Mouse (Mus musculus): ENCODE results near the gene Cdc45. TPM values are rescaled to one million over a fixed set of nuclear protein-coding genes. Genes with fewer than 3 reads are reported as not detected.

Gene Cdc45
- polyA plus RNA-seq, 1 experiment from 2014 or later, result 8.9 TPM

- Histone ChIP-seq H3K4me1 (replicated peaks; ENCODE audit: control insufficient read depth, insufficient read depth, low read length) (no peaks in the 10 kb centered on the region; the same call in 1 of the 2 replicates), H3K4me2 (replicated peaks; ENCODE audit: low read depth) (0 out of 2 replicates have a peak overlapping the region, but pooled peaks have one; percentile 67), H3K36me3 (ENCODE audit: control insufficient read depth, insufficient read depth) (0 out of 2 replicates have a peak, but pooled peaks cover 3% of the 10 kb centered on the region), H3K9ac (ENCODE audit: low read depth, low read length) (no peak overlapping the region), H3K4me3 (ENCODE audit: low read depth, low read length) (no peak overlapping the region), H3K27ac (ENCODE audit: low read depth, low read length) (no peak overlapping the region), H3K27me3 (replicated peaks; ENCODE audit: control insufficient read depth, insufficient read depth, low read length) (peaks cover 33% of the 10 kb centered on the region), H3K9me3 (ENCODE audit: control insufficient read depth) (no peaks in the 10 kb centered on the region)
- no peak for TF ChIP-seq CTCF (IDR thresholded peaks at IDR 0.05; ENCODE audit: low read depth)
- 47% methylated on average over 18 of the region's 18 CpGs for WGBS
- ATAC-seq, result no peak
These were observed 35.9 kb downstream of the Cdc45 start for GRCm38 (mm10) chr16:18775621-18776555.

- Histone ChIP-seq H3K4me2 (replicated peaks; ENCODE audit: low read depth) (no peak overlapping the region), H3K4me3 (ENCODE audit: low read depth, low read length) (no peak overlapping the region), H3K27ac (ENCODE audit: low read depth, low read length) (no peak overlapping the region), H3K36me3 (ENCODE audit: control insufficient read depth, insufficient read depth) (no peaks in the 10 kb centered on the region), H3K9me3 (ENCODE audit: control insufficient read depth) (no peaks in the 10 kb centered on the region), H3K27me3 (replicated peaks; ENCODE audit: control insufficient read depth, insufficient read depth, low read length) (peaks cover 33% of the 10 kb centered on the region), H3K4me1 (replicated peaks; ENCODE audit: control insufficient read depth, insufficient read depth, low read length) (no peaks in the 10 kb centered on the region; the same call in 1 of the 2 replicates), H3K9ac (ENCODE audit: low read depth, low read length) (no peak overlapping the region)
- TF ChIP-seq CTCF (IDR thresholded peaks at IDR 0.05; ENCODE audit: low read depth), result no peak
- no peak for ATAC-seq
- 36% methylated on average over 2 of the region's 2 CpGs for WGBS
These were observed 37.9 kb downstream of the Cdc45 start for GRCm38 (mm10) chr16:18773936-18774335.

- TF ChIP-seq CTCF (IDR thresholded peaks at IDR 0.05; ENCODE audit: low read depth), result no peak
- Histone ChIP-seq H3K27ac (ENCODE audit: low read depth, low read length) (no peak overlapping the region), H3K9me3 (ENCODE audit: control insufficient read depth) (no peaks in the 10 kb centered on the region), H3K4me2 (replicated peaks; ENCODE audit: low read depth) (no peak overlapping the region), H3K9ac (ENCODE audit: low read depth, low read length) (no peak overlapping the region), H3K4me3 (ENCODE audit: low read depth, low read length) (no peak overlapping the region), H3K27me3 (replicated peaks; ENCODE audit: control insufficient read depth, insufficient read depth, low read length) (no peaks in the 10 kb centered on the region), H3K36me3 (ENCODE audit: control insufficient read depth, insufficient read depth) (no peaks in the 10 kb centered on the region), H3K4me1 (replicated peaks; ENCODE audit: control insufficient read depth, insufficient read depth, low read length) (no peaks in the 10 kb centered on the region)
- 75% methylated on average over 1 of the region's 1 CpGs for WGBS
- ATAC-seq, result no peak
These were observed 42.3 kb downstream of the Cdc45 start for GRCm38 (mm10) chr16:18769501-18769900.

GRCm38 (mm10) chr16:18766390-18766789, 45.4 kb downstream of the Cdc45 start:
- 63% methylated on average over 4 of the region's 4 CpGs for WGBS
- Histone ChIP-seq H3K4me2 (replicated peaks; ENCODE audit: low read depth) (no peak overlapping the region), H3K9me3 (ENCODE audit: control insufficient read depth) (no peaks in the 10 kb centered on the region), H3K4me3 (ENCODE audit: low read depth, low read length) (no peak overlapping the region), H3K27ac (ENCODE audit: low read depth, low read length) (no peak overlapping the region), H3K4me1 (replicated peaks; ENCODE audit: control insufficient read depth, insufficient read depth, low read length) (no peaks in the 10 kb centered on the region), H3K36me3 (ENCODE audit: control insufficient read depth, insufficient read depth) (no peaks in the 10 kb centered on the region), H3K9ac (ENCODE audit: low read depth, low read length) (no peak overlapping the region), H3K27me3 (replicated peaks; ENCODE audit: control insufficient read depth, insufficient read depth, low read length) (no peaks in the 10 kb centered on the region)
- TF ChIP-seq CTCF (IDR thresholded peaks at IDR 0.05; ENCODE audit: low read depth), result no peak
- ATAC-seq, result no peak

- 63% methylated on average over 3 of the region's 3 CpGs for WGBS
- H3K27me3 ChIP-seq (replicated peaks; ENCODE audit: control insufficient read depth, insufficient read depth, low read length), result no peaks in the 10 kb centered on the region
- H3K9ac ChIP-seq (ENCODE audit: low read depth, low read length), result no peak overlapping the region
- ATAC-seq, result no peak
- no peak overlapping the region for H3K4me3 ChIP-seq (ENCODE audit: low read depth, low read length)
- H3K4me1 ChIP-seq (replicated peaks; ENCODE audit: control insufficient read depth, insufficient read depth, low read length), result no peaks in the 10 kb centered on the region
- H3K27ac ChIP-seq (ENCODE audit: low read depth, low read length), result no peak overlapping the region
- TF ChIP-seq CTCF (IDR thresholded peaks at IDR 0.05; ENCODE audit: low read depth), result no peak
- H3K9me3 ChIP-seq (ENCODE audit: control insufficient read depth), result no peaks in the 10 kb centered on the region
- H3K36me3 ChIP-seq (ENCODE audit: control insufficient read depth, insufficient read depth), result no peaks in the 10 kb centered on the region
- no peak overlapping the region for H3K4me2 ChIP-seq (replicated peaks; ENCODE audit: low read depth)
These were observed 48.8 kb downstream of the Cdc45 start for GRCm38 (mm10) chr16:18762960-18763359.

GRCm38 (mm10) chr16:18761734-18762133, 50.1 kb downstream of the Cdc45 start:
- no peak for TF ChIP-seq CTCF (IDR thresholded peaks at IDR 0.05; ENCODE audit: low read depth)
- Histone ChIP-seq H3K4me1 (replicated peaks; ENCODE audit: control insufficient read depth, insufficient read depth, low read length) (no peaks in the 10 kb centered on the region), H3K4me3 (ENCODE audit: low read depth, low read length) (no peak overlapping the region), H3K9ac (ENCODE audit: low read depth, low read length) (no peak overlapping the region), H3K36me3 (ENCODE audit: control insufficient read depth, insufficient read depth) (no peaks in the 10 kb centered on the region), H3K4me2 (replicated peaks; ENCODE audit: low read depth) (no peak overlapping the region), H3K9me3 (ENCODE audit: control insufficient read depth) (no peaks in the 10 kb centered on the region), H3K27ac (ENCODE audit: low read depth, low read length) (no peak overlapping the region), H3K27me3 (replicated peaks; ENCODE audit: control insufficient read depth, insufficient read depth, low read length) (no peaks in the 10 kb centered on the region)
- no peak for ATAC-seq
- WGBS, result 79% methylated on average over 4 of the region's 4 CpGs
